Mouse (Mus musculus): ENCODE results near the gene Rab3ip.

- TF ChIP-seq EP300 (optimal IDR thresholded peaks at IDR 0.05): no peak
- TF ChIP-seq CTCF (IDR thresholded peaks at IDR 0.05; ENCODE audit: low read depth): no peak
Measured at GRCm38 (mm10) chr10:116956483-116957158, 6.1 kb upstream of the Rab3ip start.
